In the genomic region with DNA sequence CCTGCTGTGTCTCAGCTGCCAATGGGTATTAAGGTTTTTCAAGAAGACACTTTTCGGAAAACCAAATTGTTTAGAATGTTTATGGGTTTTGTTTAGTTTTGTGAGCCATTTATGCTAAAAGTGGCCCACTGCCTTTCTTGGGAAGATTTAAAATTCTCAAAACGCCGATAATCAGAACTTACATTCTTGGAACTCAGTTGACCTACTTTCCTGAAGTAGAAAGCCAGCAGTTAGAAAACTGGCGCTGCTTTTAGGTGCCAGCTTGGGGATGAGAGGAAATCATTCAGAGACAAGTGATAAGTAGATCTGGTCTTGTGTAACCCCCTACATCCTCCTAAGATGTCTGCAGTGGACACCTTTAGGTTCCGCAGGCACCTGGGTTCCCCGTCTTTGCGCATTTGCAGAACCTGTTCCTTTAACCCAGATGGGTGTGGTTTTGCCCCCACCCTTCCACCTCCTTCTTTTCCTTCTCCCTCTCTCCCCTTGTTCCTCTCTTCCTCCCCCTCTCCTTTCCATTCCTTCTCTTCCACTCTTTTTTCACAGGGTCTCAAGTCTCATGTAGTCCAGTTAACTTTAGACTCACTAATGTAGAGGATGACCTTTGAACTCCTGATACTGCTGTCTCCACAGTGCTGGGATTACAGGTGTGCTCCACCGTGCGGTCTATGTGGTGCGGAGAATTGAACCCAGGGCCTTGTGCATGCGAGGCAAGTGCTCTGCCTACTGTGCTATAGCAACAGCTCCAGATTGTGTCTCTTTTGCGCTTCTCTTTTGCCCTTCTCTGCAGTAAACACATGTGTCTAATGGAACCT, we compare ENCODE assay signal across 8 mouse cellular contexts. TPM values are rescaled to one million over a fixed set of nuclear protein-coding genes. Genes with fewer than 3 reads are reported as not detected.
A peak's percentile ranks its signal among the peaks of the same experiment; 100 is the strongest.
DNase-seq lines count a peak whose midpoint lies in the region; ATAC-seq and TF ChIP-seq lines count a peak whose summit lies in the region.

No protein-coding gene starts in this region.

- H3K9ac ChIP-seq in embryonic facial prominence, embryonic 14.5 days (ENCODE audit: low read depth, low read length): peak overlapping the region; percentile 88
- no peak overlapping the region for H3K9ac ChIP-seq in limb, embryonic 15.5 days
- peak overlapping the region; percentile 92 for H3K9ac ChIP-seq in neural tube, embryonic 13.5 days

- no peak for DNase-seq in cerebellum, adult 2 months
- DNase-seq in cerebellum, postnatal 14 days: no peak
- peak; percentile 9 for DNase-seq in 3T3-L1 (ENCODE audit: low read depth, low spot score)
- no peak for DNase-seq in embryonic facial prominence, embryonic 14.5 days (ENCODE audit: low spot score)
- DNase-seq in layer of hippocampus, postnatal 10 days (ENCODE audit: low spot score in 2 of 2): no peak
- no peak for DNase-seq in gastrocnemius, postnatal 36 days

- H3K36me3 ChIP-seq in embryonic facial prominence, embryonic 14.5 days (ENCODE audit: control insufficient read depth, insufficient read depth, low read length): no peaks in the 10 kb centered on the region
- H3K36me3 ChIP-seq in limb, embryonic 15.5 days: no peaks in the 10 kb centered on the region
- no peaks in the 10 kb centered on the region for H3K36me3 ChIP-seq in neural tube, embryonic 13.5 days

- peak overlapping the region; percentile 70 for H3K4me2 ChIP-seq in embryonic facial prominence, embryonic 14.5 days (ENCODE audit: low read depth, low read length)
- peak overlapping the region; percentile 57 for H3K4me2 ChIP-seq in limb, embryonic 15.5 days
- H3K4me2 ChIP-seq in neural tube, embryonic 13.5 days: peak overlapping the region; percentile 73

- peak overlapping the region; percentile 67 for H3K4me3 ChIP-seq in cerebellum, adult 2 months (replicated peaks; ENCODE audit: insufficient read depth, low read depth, low read length)
- peak overlapping the region; percentile 93 for H3K4me3 ChIP-seq in embryonic facial prominence, embryonic 14.5 days (ENCODE audit: low read depth, low read length)
- H3K4me3 ChIP-seq in limb, embryonic 15.5 days: peak overlapping the region; percentile 88
- peak overlapping the region; percentile 86 for H3K4me3 ChIP-seq in neural tube, embryonic 13.5 days

- H3K9me3 ChIP-seq in embryonic facial prominence, embryonic 14.5 days (ENCODE audit: control insufficient read depth, low read length): no peaks in the 10 kb centered on the region
- H3K9me3 ChIP-seq in limb, embryonic 15.5 days: no peaks in the 10 kb centered on the region
- no peaks in the 10 kb centered on the region for H3K9me3 ChIP-seq in neural tube, embryonic 13.5 days

- no peak for ATAC-seq in embryonic facial prominence, embryonic 14.5 days (ENCODE audit: low read depth)
- ATAC-seq in limb, embryonic 15.5 days (ENCODE audit: insufficient number of reproducible peaks, low FRiP score, low TSS enrichment, low read depth): no peak
- ATAC-seq in neural tube, embryonic 13.5 days (ENCODE audit: low read depth): no peak

- intact Hi-C loops in gastrocnemius, postnatal 36 days (cut with DNase I): no loop called here

- no peak overlapping the region for H3K27ac ChIP-seq in cerebellum, adult 2 months (ENCODE audit: insufficient read depth, low read length)
- peak overlapping the region; percentile 89 for H3K27ac ChIP-seq in embryonic facial prominence, embryonic 14.5 days (replicated peaks; ENCODE audit: low read depth, low read length)
- H3K27ac ChIP-seq in limb, embryonic 15.5 days: peak overlapping the region; percentile 95; the same call in 1 of the 2 replicates
- H3K27ac ChIP-seq in neural tube, embryonic 13.5 days (replicated peaks): peak overlapping the region; percentile 90; the same call in 1 of the 2 replicates

- no peaks in the 10 kb centered on the region for H3K27me3 ChIP-seq in cerebellum, adult 2 months (ENCODE audit: control insufficient read depth, insufficient read depth, low read length)
- H3K27me3 ChIP-seq in embryonic facial prominence, embryonic 14.5 days (replicated peaks; ENCODE audit: control insufficient read depth, insufficient read depth, low read length): no peaks in the 10 kb centered on the region
- no peaks in the 10 kb centered on the region for H3K27me3 ChIP-seq in limb, embryonic 15.5 days
- no peaks in the 10 kb centered on the region for H3K27me3 ChIP-seq in neural tube, embryonic 13.5 days

- peaks cover 6% of the 10 kb centered on the region for H3K4me1 ChIP-seq in cerebellum, adult 2 months (ENCODE audit: control insufficient read depth, insufficient read depth, low read length)
- peaks cover 19% of the 10 kb centered on the region for H3K4me1 ChIP-seq in embryonic facial prominence, embryonic 14.5 days (ENCODE audit: control insufficient read depth, insufficient read depth, low read length)
- H3K4me1 ChIP-seq in limb, embryonic 15.5 days: peaks cover 18% of the 10 kb centered on the region
- H3K4me1 ChIP-seq in neural tube, embryonic 13.5 days (replicated peaks): peaks cover 32% of the 10 kb centered on the region

- no peak for TF ChIP-seq POLR2A in cerebellum, adult 2 months (IDR thresholded peaks at IDR 0.05; ENCODE audit: borderline replicate concordance, insufficient read depth, low read length)

- TF ChIP-seq CTCF in cerebellum, adult 2 months (IDR thresholded peaks at IDR 0.05; ENCODE audit: borderline replicate concordance, insufficient read depth, low read depth, low read length): no peak

- 57% methylated on average over 12 of the region's 12 CpGs for WGBS in cerebellum, adult 2 months
- 61% methylated on average over 12 of the region's 12 CpGs for WGBS in embryonic facial prominence, embryonic 14.5 days
- 60% methylated on average over 12 of the region's 12 CpGs for WGBS in limb, embryonic 15.5 days
- 73% methylated on average over 12 of the region's 12 CpGs for WGBS in neural tube, embryonic 13.5 days

RNA-seq across cellular contexts. Expression of a gene that starts 1.2 kb away (rescaled TPM):
- 14.6 and 15.2 TPM in 2 replicates for polyA plus RNA-seq in cerebellum, adult 2 months (2012; rRNA removed)
- 44.3 and 45.7 TPM in 2 replicates for polyA plus RNA-seq in embryonic facial prominence, embryonic 14.5 days (2014; fragmentation: Nextera tagmentation; extraction: Ambion mirVana)
- 49.5 and 51.5 TPM in 2 replicates for polyA plus RNA-seq in limb, embryonic 15.5 days (2015; fragmentation: Nextera tagmentation; extraction: Ambion mirVana)
- 20.3 and 22.3 TPM in 2 replicates for polyA plus RNA-seq in neural tube, embryonic 13.5 days (2015; fragmentation: Nextera tagmentation; extraction: Ambion mirVana)
- total RNA-seq in layer of hippocampus, postnatal 10 days (2021): 10 to 100 TPM; 26.3 to 30.5 TPM
- total RNA-seq in gastrocnemius, postnatal 36 days (2021): 1 to 10 TPM; 6.5 to 6.7 TPM

RNA-seq across cellular contexts. Expression of a gene that starts 43.5 kb away (rescaled TPM):
- polyA plus RNA-seq in cerebellum, adult 2 months (2012; rRNA removed): 64.9 and 67.0 TPM in 2 replicates
- 33.9 and 34.7 TPM in 2 replicates for polyA plus RNA-seq in embryonic facial prominence, embryonic 14.5 days (2014; fragmentation: Nextera tagmentation; extraction: Ambion mirVana)
- 56.5 and 59.5 TPM in 2 replicates for polyA plus RNA-seq in limb, embryonic 15.5 days (2015; fragmentation: Nextera tagmentation; extraction: Ambion mirVana)
- 143 and 151 TPM in 2 replicates for polyA plus RNA-seq in neural tube, embryonic 13.5 days (2015; fragmentation: Nextera tagmentation; extraction: Ambion mirVana)
- total RNA-seq in layer of hippocampus, postnatal 10 days (2021): 100 to 1,000 TPM; 103 to 111 TPM
- 10 to 100 TPM; 31.0 to 38.0 TPM for total RNA-seq in gastrocnemius, postnatal 36 days (2021)

RNA-seq across cellular contexts. Expression of a gene that starts 49.6 kb away (rescaled TPM):
- polyA plus RNA-seq in cerebellum, adult 2 months (2012; rRNA removed): 9.4 and 10.5 TPM in 2 replicates
- 103 and 105 TPM in 2 replicates for polyA plus RNA-seq in embryonic facial prominence, embryonic 14.5 days (2014; fragmentation: Nextera tagmentation; extraction: Ambion mirVana)
- 119 and 126 TPM in 2 replicates for polyA plus RNA-seq in limb, embryonic 15.5 days (2015; fragmentation: Nextera tagmentation; extraction: Ambion mirVana)
- polyA plus RNA-seq in neural tube, embryonic 13.5 days (2015; fragmentation: Nextera tagmentation; extraction: Ambion mirVana): 22.0 and 26.6 TPM in 2 replicates
- total RNA-seq in layer of hippocampus, postnatal 10 days (2021): 1 to 10 TPM; 5.4 to 6.5 TPM
- total RNA-seq in gastrocnemius, postnatal 36 days (2021): 1 to 10 TPM; 4.8 to 5.3 TPM
